Comparison of ENCODE assay signal across 11 mouse cellular contexts in genomic region chr13:18457337-18458236, GRCm38 (mm10).
DNase-seq lines count a peak whose midpoint lies in the region; ATAC-seq lines count a peak whose summit lies in the region.
"Had no signal": no experiment of that assay in that cellular context is flagged by ENCODE, and none has a peak within 500 bp of the region (broad histone marks: within the 10 kb centered on the region; RNA-seq: fewer than 3 reads in every experiment).

No protein-coding gene starts in this region.

- no peaks in the 10 kb centered on the region for H3K36me3 ChIP-seq in midbrain, embryonic 11.5 days (ENCODE audit: control insufficient read depth, insufficient read depth, low read length)
- no peaks in the 10 kb centered on the region for H3K36me3 ChIP-seq in midbrain, embryonic 10.5 days
- no peaks in the 10 kb centered on the region for H3K36me3 ChIP-seq in intestine, embryonic 15.5 days
- no peaks in the 10 kb centered on the region for H3K36me3 ChIP-seq in limb, embryonic 10.5 days

- H3K9ac ChIP-seq in midbrain, embryonic 11.5 days (ENCODE audit: low read length), result no peak overlapping the region
- H3K9ac ChIP-seq in intestine, embryonic 15.5 days, result no peak overlapping the region

- H3K27me3 ChIP-seq in midbrain, embryonic 11.5 days (ENCODE audit: control insufficient read depth, insufficient read depth, low read length), result no peaks in the 10 kb centered on the region
- H3K27me3 ChIP-seq in midbrain, embryonic 10.5 days (ENCODE audit: low read depth, poor library complexity, severe bottlenecking), result no peaks in the 10 kb centered on the region
- no peaks in the 10 kb centered on the region for H3K27me3 ChIP-seq in intestine, embryonic 15.5 days (replicated peaks)
- H3K27me3 ChIP-seq in limb, embryonic 10.5 days (ENCODE audit: low read depth, poor library complexity, severe bottlenecking), result no peaks in the 10 kb centered on the region

- WGBS in midbrain, embryonic 11.5 days, result 53% methylated on average over 14 of the region's 14 CpGs
- WGBS in midbrain, embryonic 10.5 days, result 60% methylated on average over 14 of the region's 14 CpGs
- 37% methylated on average over 14 of the region's 14 CpGs for WGBS in intestine, embryonic 15.5 days
- 39% methylated on average over 14 of the region's 14 CpGs for WGBS in limb, embryonic 10.5 days

- no peak overlapping the region for H3K4me3 ChIP-seq in midbrain, embryonic 11.5 days (ENCODE audit: low read depth, low read length)
- H3K4me3 ChIP-seq in midbrain, embryonic 10.5 days, result no peak overlapping the region
- H3K4me3 ChIP-seq in intestine, embryonic 15.5 days (replicated peaks), result no peak overlapping the region
- H3K4me3 ChIP-seq in limb, embryonic 10.5 days, result no peak overlapping the region

- no peak overlapping the region for H3K4me2 ChIP-seq in midbrain, embryonic 11.5 days
- peak overlapping the region; percentile 14; the same call in 1 of the 2 replicates for H3K4me2 ChIP-seq in intestine, embryonic 15.5 days (replicated peaks)
- H3K4me2 ChIP-seq: liver, embryonic 11.5 days had no signal

- no peak overlapping the region for H3K27ac ChIP-seq in midbrain, embryonic 11.5 days (ENCODE audit: low read depth, low read length)
- no peak overlapping the region for H3K27ac ChIP-seq in midbrain, embryonic 10.5 days (replicated peaks)
- no peak overlapping the region for H3K27ac ChIP-seq in intestine, embryonic 15.5 days
- no peak overlapping the region for H3K27ac ChIP-seq in limb, embryonic 10.5 days

- peak; percentile 84 for DNase-seq in midbrain, embryonic 11.5 days (ENCODE audit: low spot score, missing footprints)
- DNase-seq in midbrain, embryonic 10.5 days (ENCODE audit: low spot score), result no peak
- peak; percentile 30 for DNase-seq in limb, embryonic 10.5 days (ENCODE audit: low spot score)
- peak; percentile 59 for DNase-seq in retina, embryonic 14.5 days (ENCODE audit: low spot score)
- DNase-seq in right cerebral cortex, postnatal 4 days, result no peak
- no peak for DNase-seq in adrenal gland, adult 8-10 months
- DNase-seq: right cerebral cortex, postnatal 14 days; thymus, adult 2 months had no signal

- peak; percentile 75 for ATAC-seq in midbrain, embryonic 11.5 days (ENCODE audit: low FRiP score)
- peak; percentile 82 for ATAC-seq in intestine, embryonic 15.5 days
- no peak for ATAC-seq in erythroid progenitor cell, adult 5-6 weeks (replicated peaks; ENCODE audit: low FRiP score, poor library complexity, severe bottlenecking)

- no peaks in the 10 kb centered on the region for H3K4me1 ChIP-seq in midbrain, embryonic 11.5 days (ENCODE audit: control insufficient read depth, insufficient read depth, low read length)
- H3K4me1 ChIP-seq in midbrain, embryonic 10.5 days, result peaks cover 9% of the 10 kb centered on the region
- no peaks in the 10 kb centered on the region for H3K4me1 ChIP-seq in intestine, embryonic 15.5 days (replicated peaks)
- no peaks in the 10 kb centered on the region for H3K4me1 ChIP-seq in limb, embryonic 10.5 days

- no peaks in the 10 kb centered on the region for H3K9me3 ChIP-seq in midbrain, embryonic 11.5 days (ENCODE audit: control insufficient read depth, low read length)
- no peaks in the 10 kb centered on the region for H3K9me3 ChIP-seq in midbrain, embryonic 10.5 days (replicated peaks)
- H3K9me3 ChIP-seq in intestine, embryonic 15.5 days, result no peaks in the 10 kb centered on the region
- H3K9me3 ChIP-seq in limb, embryonic 10.5 days (replicated peaks), result no peaks in the 10 kb centered on the region

Comparison
In these comparisons a context has a peak if more than half of its experiments do, and no peak if none do; other contexts are left out.
1. DNase-seq: peak in midbrain, embryonic 11.5 days (single experiment), limb, embryonic 10.5 days (single experiment) and retina, embryonic 14.5 days (single experiment); none in midbrain, embryonic 10.5 days (single experiment), right cerebral cortex, postnatal 4 days (single experiment) and adrenal gland, adult 8-10 months (single experiment).